ENCODE assay signal across 8 mouse cellular contexts in the genomic region with DNA sequence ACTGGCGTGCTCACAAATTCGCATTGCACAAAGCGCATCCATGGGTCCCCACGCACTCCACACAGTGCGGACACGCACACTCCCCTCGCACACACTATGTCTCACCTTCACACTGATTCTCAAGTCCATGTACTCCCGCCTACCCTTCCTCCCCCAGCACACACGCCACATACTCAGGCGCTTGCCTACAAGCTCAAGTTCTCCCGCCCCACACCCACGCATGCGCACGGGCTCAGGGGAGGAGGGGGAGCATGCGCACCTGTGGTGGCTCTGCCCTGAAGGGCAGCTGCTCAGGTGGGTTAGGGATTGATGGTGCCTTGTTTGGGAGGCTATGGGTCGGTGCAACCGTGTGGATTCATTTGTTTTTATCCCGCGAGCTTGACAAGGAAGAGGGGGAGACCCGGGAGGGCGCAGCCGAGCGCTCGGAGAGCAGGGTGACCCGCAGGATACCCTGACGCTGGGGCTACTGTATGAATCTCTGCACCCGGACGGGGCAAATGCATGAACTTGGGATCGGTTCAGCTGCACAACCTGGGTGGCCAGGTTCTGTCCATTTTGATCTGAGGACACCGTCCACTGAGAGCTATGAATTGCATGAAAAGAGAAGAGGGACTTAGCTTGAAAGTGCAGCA. TPM values are rescaled to one million over a fixed set of nuclear protein-coding genes. Genes with fewer than 3 reads are reported as not detected.
DNase-seq lines count a peak whose midpoint lies in the region; ATAC-seq and TF ChIP-seq lines count a peak whose summit lies in the region.

No protein-coding gene starts in this region.

- WGBS in bone marrow, adult 2 months: 1% methylated on average over 30 of the region's 30 CpGs
- under 1% methylated on average over 30 of the region's 30 CpGs for WGBS in heart, embryonic 14.5 days
- WGBS in limb, embryonic 10.5 days: under 1% methylated on average over 30 of the region's 30 CpGs
- WGBS in midbrain, embryonic 10.5 days: 1% methylated on average over 30 of the region's 30 CpGs

- peaks cover 55% of the 10 kb centered on the region for H3K27me3 ChIP-seq in heart, embryonic 14.5 days (ENCODE audit: control insufficient read depth, insufficient read depth, low read length)
- H3K27me3 ChIP-seq in limb, embryonic 10.5 days (ENCODE audit: low read depth, poor library complexity, severe bottlenecking): peaks cover 84% of the 10 kb centered on the region
- peaks cover 100% of the 10 kb centered on the region for H3K27me3 ChIP-seq in midbrain, embryonic 10.5 days (ENCODE audit: low read depth, poor library complexity, severe bottlenecking)

- no peak for TF ChIP-seq CTCF in bone marrow, adult 2 months (IDR thresholded peaks at IDR 0.05; ENCODE audit: control insufficient read depth, insufficient read depth, low read length)

- intact Hi-C loops in gastrocnemius, postnatal 14 days (cut with DNase I; ENCODE audit: low total_unique reads): no loop called here
- intact Hi-C loops in gastrocnemius, postnatal 36 days (cut with DNase I): no loop called here

- H3K4me2 ChIP-seq in heart, embryonic 14.5 days (ENCODE audit: low read length): peak overlapping the region; percentile 92

- peak; percentile 30 for DNase-seq in gastrocnemius, postnatal 14 days
- no peak for DNase-seq in gastrocnemius, postnatal 36 days
- DNase-seq in limb, embryonic 10.5 days (ENCODE audit: low spot score): peak; percentile 87
- peak; percentile 60 for DNase-seq in midbrain, embryonic 10.5 days (ENCODE audit: low spot score)
- peak; percentile 83 to 86 for DNase-seq in spleen, adult 18-20 months
- DNase-seq in c-Kit-positive CD71-positive TER-119-positive erythroid progenitor cells, embryonic 14.5 days (ENCODE audit: low spot score): no peak

- H3K4me1 ChIP-seq in bone marrow, adult 2 months (ENCODE audit: control insufficient read depth, insufficient read depth, low read length): peaks cover 1% of the 10 kb centered on the region; the same call in 1 of the 2 replicates
- H3K4me1 ChIP-seq in heart, embryonic 14.5 days (ENCODE audit: control insufficient read depth in 2 of 2, insufficient read depth in 2 of 2, low read length in 2 of 2): peaks cover 0 to 11% of the 10 kb centered on the region in 2 experiments; a peak in 2 of 4 replicates
- peaks cover 35% of the 10 kb centered on the region for H3K4me1 ChIP-seq in limb, embryonic 10.5 days
- H3K4me1 ChIP-seq in midbrain, embryonic 10.5 days: peaks cover 50% of the 10 kb centered on the region

- ATAC-seq in heart, embryonic 14.5 days (ENCODE audit: insufficient number of reproducible peaks, insufficient read depth, low FRiP score, low read depth): peak; percentile 39; the same call in 1 of the 2 replicates

- peak overlapping the region; percentile 44 for H3K9ac ChIP-seq in heart, embryonic 14.5 days (ENCODE audit: low read length)

- 0 out of 2 replicates have a peak, but pooled peaks cover 4% of the 10 kb centered on the region for H3K9me3 ChIP-seq in heart, embryonic 14.5 days (ENCODE audit: control insufficient read depth, low read length)
- H3K9me3 ChIP-seq in limb, embryonic 10.5 days (replicated peaks): no peaks in the 10 kb centered on the region
- peaks cover 8% of the 10 kb centered on the region; the same call in 1 of the 2 replicates for H3K9me3 ChIP-seq in midbrain, embryonic 10.5 days (replicated peaks)

- H3K4me3 ChIP-seq in bone marrow, adult 2 months (replicated peaks; ENCODE audit: control insufficient read depth, low read depth, low read length): peak overlapping the region; percentile 71
- peak overlapping the region; percentile 48 to 49 for H3K4me3 ChIP-seq in heart, embryonic 14.5 days (ENCODE audit: control insufficient read depth in 1 of 2, insufficient read depth in 1 of 2, low read depth in 1 of 2, low read length in 2 of 2)
- peak overlapping the region; percentile 58 for H3K4me3 ChIP-seq in limb, embryonic 10.5 days
- peak overlapping the region; percentile 53 for H3K4me3 ChIP-seq in midbrain, embryonic 10.5 days

- H3K36me3 ChIP-seq in heart, embryonic 14.5 days (ENCODE audit: control insufficient read depth, insufficient read depth, low read length): no peaks in the 10 kb centered on the region
- no peaks in the 10 kb centered on the region for H3K36me3 ChIP-seq in limb, embryonic 10.5 days
- no peaks in the 10 kb centered on the region for H3K36me3 ChIP-seq in midbrain, embryonic 10.5 days

- no peak overlapping the region for H3K27ac ChIP-seq in bone marrow, adult 2 months (ENCODE audit: control insufficient read depth, insufficient read depth, low read depth, low read length, poor library complexity)
- H3K27ac ChIP-seq in heart, embryonic 14.5 days (replicated peaks in 1 of 2; ENCODE audit: control insufficient read depth in 1 of 2, insufficient read depth in 1 of 2, low read depth in 2 of 2, low read length in 2 of 2): no peak overlapping the region
- H3K27ac ChIP-seq in limb, embryonic 10.5 days: peak overlapping the region; percentile 75
- H3K27ac ChIP-seq in midbrain, embryonic 10.5 days (replicated peaks): no peak overlapping the region; the same call in 1 of the 2 replicates

- no peak for TF ChIP-seq POLR2A in bone marrow, adult 2 months (IDR thresholded peaks at IDR 0.05; ENCODE audit: borderline replicate concordance, control insufficient read depth, low read depth, low read length)

RNA-seq across cellular contexts. Expression of gene Gsx2, which starts 8.2 kb away (rescaled TPM):
- total RNA-seq in gastrocnemius, postnatal 14 days (2021): not detected
- total RNA-seq in gastrocnemius, postnatal 36 days (2021): not detected
- polyA plus RNA-seq in bone marrow, adult 2 months (2011; ENCODE audit: insufficient read depth, insufficient read length, low replicate concordance, missing spikeins): not detected in 2 replicates
- polyA plus RNA-seq in heart, embryonic 14.5 days (2014; fragmentation: Nextera tagmentation; extraction: Ambion mirVana): not detected in 2 replicates
- polyA plus RNA-seq in limb, embryonic 10.5 days (2016; fragmentation: Nextera tagmentation; extraction: Ambion mirVana): not detected in 2 replicates
- polyA plus RNA-seq in midbrain, embryonic 10.5 days (2016; fragmentation: Nextera tagmentation; extraction: Ambion mirVana): 2.5 and 3.4 TPM in 2 replicates

RNA-seq across cellular contexts. Expression of gene Chic2, which starts 22.7 kb away (rescaled TPM):
- 10 to 100 TPM; 16.0 to 18.1 TPM for total RNA-seq in gastrocnemius, postnatal 14 days (2021)
- total RNA-seq in gastrocnemius, postnatal 36 days (2021): 10 to 100 TPM; 11.5 to 14.2 TPM
- 8.7 and 18.3 TPM in 2 replicates for polyA plus RNA-seq in bone marrow, adult 2 months (2011; ENCODE audit: insufficient read depth, insufficient read length, low replicate concordance, missing spikeins)
- polyA plus RNA-seq in heart, embryonic 14.5 days (2014; fragmentation: Nextera tagmentation; extraction: Ambion mirVana): 38.1 and 40.0 TPM in 2 replicates
- 36.9 and 40.0 TPM in 2 replicates for polyA plus RNA-seq in limb, embryonic 10.5 days (2016; fragmentation: Nextera tagmentation; extraction: Ambion mirVana)
- polyA plus RNA-seq in midbrain, embryonic 10.5 days (2016; fragmentation: Nextera tagmentation; extraction: Ambion mirVana): 26.8 and 28.5 TPM in 2 replicates

Comparison
In these comparisons a context has a peak if more than half of its experiments do, and no peak if none do; other contexts are left out.
1. DNase-seq: peak in gastrocnemius, postnatal 14 days (single experiment), limb, embryonic 10.5 days (single experiment), midbrain, embryonic 10.5 days (single experiment) and spleen, adult 18-20 months (2 of 2); none in gastrocnemius, postnatal 36 days (0 of 2) and c-Kit-positive CD71-positive TER-119-positive erythroid progenitor cells, embryonic 14.5 days (single experiment).
2. Peak in every context shown above with its lines, with median percentiles within 50 percentile points of each other: H3K4me3 ChIP-seq.